Mouse (Mus musculus) ovary, adult 18-20 months (tissue): ENCODE results near the gene Cd47.

Source experiments
- DNase-seq: peaks from one replicate; pipeline ENCODE4 v3.0.0; 2022; ENCODE audit warnings: low spot score, mixed read lengths

Cd47 gene

GRCm38 (mm10) chr16:49907356-49907755 is 107.0 kb downstream of the Cd47 start:
- no peak for DNase-seq

- no peak for DNase-seq
Observed at GRCm38 (mm10) chr16:49909536-49909935, 109.2 kb downstream of the Cd47 start.

- no peak for DNase-seq
Observed at GRCm38 (mm10) chr16:49914094-49914493, 113.8 kb downstream of the Cd47 start.

- DNase-seq = no peak
Observed at GRCm38 (mm10) chr16:49915532-49916476, 115.5 kb downstream of the Cd47 start.

- DNase-seq = no peak
Observed at GRCm38 (mm10) chr16:49920191-49920590, 119.9 kb downstream of the Cd47 start.

- no peak for DNase-seq
Observed at GRCm38 (mm10) chr16:49921677-49922076, 121.3 kb downstream of the Cd47 start.

GRCm38 (mm10) chr16:49922098-49922497 is 121.8 kb downstream of the Cd47 start:
- DNase-seq = no peak

GRCm38 (mm10) chr16:49923720-49924119 is 123.4 kb downstream of the Cd47 start:
- no peak for DNase-seq

GRCm38 (mm10) chr16:49924941-49925340 is 124.6 kb downstream of the Cd47 start:
- no peak for DNase-seq

GRCm38 (mm10) chr16:49933274-49933673 is 132.9 kb downstream of the Cd47 start:
- DNase-seq = no peak

GRCm38 (mm10) chr16:49936008-49936443 is 135.7 kb downstream of the Cd47 start:
- DNase-seq = no peak

- no peak for DNase-seq
Observed at GRCm38 (mm10) chr16:49936793-49937192, 136.5 kb downstream of the Cd47 start.

- no peak for DNase-seq
Observed at GRCm38 (mm10) chr16:49937218-49938165, 137.2 kb downstream of the Cd47 start.

GRCm38 (mm10) chr16:49938483-49939301 is 138.4 kb downstream of the Cd47 start:
- no peak for DNase-seq

- DNase-seq = no peak
Observed at GRCm38 (mm10) chr16:49939376-49939775, 139.0 kb downstream of the Cd47 start.

- DNase-seq = no peak
Observed at GRCm38 (mm10) chr16:49940473-49940872, 140.1 kb downstream of the Cd47 start.

- no peak for DNase-seq
Observed at GRCm38 (mm10) chr16:49941031-49941430, 140.7 kb downstream of the Cd47 start.

GRCm38 (mm10) chr16:49943726-49944125 is 143.4 kb downstream of the Cd47 start:
- DNase-seq = no peak

GRCm38 (mm10) chr16:49945084-49945483 is 144.8 kb downstream of the Cd47 start:
- no peak for DNase-seq

- no peak for DNase-seq
Observed at GRCm38 (mm10) chr16:49947049-49947448, 146.7 kb downstream of the Cd47 start.

- DNase-seq = no peak
Observed at GRCm38 (mm10) chr16:49947610-49948009, 147.3 kb downstream of the Cd47 start.

GRCm38 (mm10) chr16:49948287-49948686 is 148.0 kb downstream of the Cd47 start:
- DNase-seq = no peak
